Mouse (Mus musculus): Measurements from ENCODE around the gene Nemf. TPM values are rescaled to one million over a fixed set of nuclear protein-coding genes. Genes with fewer than 3 reads are reported as not detected.
A peak's percentile ranks its signal among the peaks of the same experiment; 100 is the strongest.

Nemf gene
- total RNA-seq, 2 experiments from 2014 or later = 41.5 to 43.0 TPM

- no peak for DNase-seq (ENCODE audit: low spot score in 2 of 2)
Measured at GRCm38 (mm10) chr12:69318431-69318830, 38.5 kb downstream of the Nemf start.

DNA sequence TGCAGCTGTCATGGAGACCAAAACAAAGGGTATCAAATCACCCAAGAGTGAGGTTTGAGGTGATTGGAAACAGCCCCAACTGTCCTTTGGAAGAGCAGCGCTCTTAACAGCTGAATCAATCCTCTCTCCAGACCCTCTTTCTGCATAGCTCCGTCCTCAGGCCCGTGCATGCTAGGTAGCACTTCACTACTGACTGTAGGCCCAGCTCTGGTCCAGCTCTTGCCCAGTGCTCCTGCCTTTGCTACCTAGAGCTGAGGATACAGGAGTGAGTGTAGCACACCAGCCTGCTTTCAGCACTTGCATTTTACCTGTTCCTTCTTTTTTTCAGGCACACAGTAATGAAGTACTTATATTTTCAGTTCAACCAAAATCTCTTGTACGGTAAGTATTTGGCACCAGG is 47.3 kb downstream of the Nemf start:
- DNase-seq (ENCODE audit: low spot score in 2 of 2) = no peak

- no peak for DNase-seq (ENCODE audit: low spot score in 2 of 2)
Measured at GRCm38 (mm10) chr12:69306333-69306732, 50.6 kb downstream of the Nemf start.

GRCm38 (mm10) chr12:69304051-69304450 is 52.9 kb downstream of the Nemf start:
- DNase-seq (ENCODE audit: low spot score in 2 of 2) = no peak

DNA sequence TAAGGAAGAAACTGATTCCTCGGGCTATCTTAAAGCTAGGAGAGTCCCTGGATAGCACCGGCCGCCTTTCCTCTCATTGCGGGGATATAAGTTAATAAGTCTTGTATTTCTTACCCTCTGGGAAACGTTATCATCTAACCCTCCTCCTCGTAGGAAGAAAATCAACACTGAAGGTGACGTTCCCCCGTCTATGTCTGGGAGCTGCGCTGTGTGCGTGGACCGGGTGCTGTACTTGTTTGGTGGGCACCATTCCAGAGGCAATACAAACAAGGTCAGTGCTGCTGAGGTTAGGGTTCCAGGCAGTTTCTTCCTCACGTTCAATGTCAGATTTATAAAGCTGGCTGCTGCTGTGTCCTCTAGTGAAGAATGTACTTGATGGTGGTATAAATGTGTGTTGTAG is 54.8 kb downstream of the Nemf start:
- no peak for DNase-seq (ENCODE audit: low spot score in 2 of 2)

DNA sequence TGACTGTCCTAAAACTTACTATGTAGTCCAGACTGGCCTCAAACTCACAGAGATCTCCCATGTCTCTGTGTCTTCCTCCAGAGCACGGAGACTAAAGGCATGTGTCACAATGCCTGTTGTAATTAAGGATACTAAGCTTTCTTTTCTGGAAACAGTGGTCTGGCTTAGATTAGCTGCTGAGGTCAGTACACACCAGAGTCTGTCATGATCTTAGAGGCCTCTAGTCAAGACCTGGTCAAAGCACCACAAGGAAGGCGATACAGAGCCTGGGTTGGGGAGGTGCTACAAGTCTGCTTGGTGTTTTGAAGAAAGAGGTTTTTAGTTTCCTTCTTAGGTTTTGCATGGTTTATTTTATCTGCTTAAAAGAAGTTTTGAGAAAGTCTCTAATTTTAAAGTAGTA is 56.6 kb downstream of the Nemf start:
- DNase-seq (ENCODE audit: low spot score in 2 of 2) = no peak

DNA sequence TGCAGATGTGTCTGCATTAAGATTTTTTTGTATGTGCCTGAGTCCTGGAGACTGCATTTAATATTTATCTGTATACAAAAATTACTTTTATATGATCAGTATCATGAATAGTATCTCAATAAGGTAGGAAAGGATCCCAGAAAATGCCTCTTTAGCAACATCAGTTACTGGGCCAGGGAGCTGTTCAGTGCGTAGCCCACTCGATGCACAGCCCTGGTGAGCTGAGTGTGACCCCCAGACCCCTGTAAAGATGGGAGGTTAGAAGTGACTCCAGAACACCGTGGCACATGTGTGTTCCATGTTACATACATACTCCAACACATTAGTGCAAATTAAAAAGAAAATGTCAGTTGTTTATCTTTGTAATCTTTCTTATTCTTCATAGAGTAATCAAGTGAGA is 57.1 kb downstream of the Nemf start:
- DNase-seq (ENCODE audit: low spot score in 2 of 2) = no peak

DNA sequence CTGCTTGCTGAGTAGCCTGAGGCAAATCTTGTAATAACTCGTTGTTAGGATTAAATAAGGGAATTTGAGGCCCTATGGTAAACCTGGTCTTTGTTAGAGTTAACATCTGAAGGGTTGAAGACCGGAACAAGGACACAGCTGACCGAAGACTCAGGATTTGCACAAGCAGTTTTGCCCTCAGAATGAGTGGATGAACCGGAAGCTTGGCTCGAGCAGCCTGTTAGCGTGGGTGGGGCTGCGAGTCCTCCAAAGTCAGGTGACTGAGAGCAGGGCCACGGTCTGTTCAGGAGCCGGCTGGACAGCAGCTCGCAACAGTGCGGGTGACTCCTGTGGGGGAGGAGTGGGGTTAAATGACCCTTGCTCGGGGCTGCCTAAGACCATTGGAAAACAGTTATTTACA is 57.7 kb downstream of the Nemf start:
- no peak for DNase-seq (ENCODE audit: low spot score in 2 of 2)

DNA sequence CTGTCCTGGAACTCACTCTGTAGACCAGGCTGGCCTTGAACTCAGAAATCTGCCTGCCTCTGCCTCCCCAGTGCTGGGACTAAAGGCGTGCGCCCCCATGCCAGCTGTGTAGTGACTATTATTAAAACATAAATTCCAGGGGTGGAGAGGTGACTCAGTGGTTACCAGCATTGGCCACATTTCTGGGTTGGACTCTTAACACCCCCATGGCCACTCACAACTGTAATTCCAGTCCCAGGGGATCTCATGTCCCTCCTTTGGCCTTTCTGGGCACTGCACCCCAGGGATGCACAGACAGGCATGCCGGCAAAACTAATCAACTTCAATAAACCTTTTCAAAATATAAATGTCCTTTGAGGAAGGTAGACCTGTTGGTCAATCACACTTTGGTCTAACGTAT is 58.7 kb downstream of the Nemf start:
- DNase-seq (ENCODE audit: low spot score in 2 of 2) = no peak

DNA sequence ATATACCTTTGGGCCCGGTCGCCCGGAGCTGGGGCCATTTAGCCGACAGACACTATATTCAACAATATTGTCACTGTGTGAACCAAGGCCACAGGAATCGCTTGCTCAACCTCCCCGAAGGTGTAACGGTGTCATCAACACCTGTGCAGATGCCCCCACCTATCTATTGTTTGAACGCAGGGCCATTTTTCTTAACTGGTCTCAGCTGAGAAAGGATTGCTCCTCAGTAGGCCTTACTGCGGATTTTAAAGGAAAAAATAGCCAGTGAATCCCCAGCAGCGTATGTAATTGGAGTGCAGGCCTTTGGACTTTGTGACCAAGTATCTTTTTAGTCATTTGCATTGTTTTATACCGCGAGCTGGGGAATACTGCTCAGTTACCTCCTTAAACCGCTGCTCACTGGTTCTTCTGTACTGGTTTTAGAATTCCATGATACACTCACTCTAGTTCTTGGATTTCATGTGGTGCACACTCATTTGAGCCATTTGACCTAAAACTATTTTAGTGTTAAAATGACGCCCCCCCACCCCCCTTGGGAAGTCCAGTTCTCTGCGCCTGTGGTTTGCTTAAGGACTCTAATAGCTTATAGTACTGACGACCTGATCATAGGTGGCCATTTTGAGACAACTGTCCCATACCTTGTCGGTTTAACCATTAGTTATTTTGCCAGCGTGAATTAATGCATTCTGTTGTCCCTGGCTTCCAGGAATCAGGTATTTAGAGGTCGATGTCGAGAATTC is 59.4 kb downstream of the Nemf start:
- DNase-seq (ENCODE audit: low spot score in 2 of 2) = no peak

GRCm38 (mm10) chr12:69296511-69297410 is 60.2 kb downstream of the Nemf start, which contains the start of gene Klhdc2:
Gene Klhdc2 (plus strand): TSS chr12:69296681.
- DNase-seq (ENCODE audit: low spot score in 2 of 2) = peak; percentile 84 to 88

DNA sequence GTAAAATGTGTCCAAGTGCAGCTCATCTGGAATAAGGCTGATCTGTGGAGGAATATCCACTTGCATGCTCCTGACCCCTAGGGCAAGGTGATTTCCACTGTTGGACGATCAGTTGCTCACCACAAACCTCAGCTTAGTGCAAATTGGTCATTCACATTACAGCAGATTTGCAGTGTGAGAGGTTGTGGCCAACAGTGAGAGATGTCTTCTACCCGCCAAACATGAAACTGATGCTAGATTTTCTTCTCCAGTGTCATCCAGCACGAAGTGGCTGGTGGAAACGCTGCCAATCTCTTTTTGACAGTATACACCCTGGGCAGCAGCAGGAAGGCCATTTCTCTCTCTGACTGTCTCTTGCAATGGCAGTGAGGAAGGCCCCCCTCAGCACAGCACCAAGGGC is 61.3 kb downstream of the Nemf start:
- DNase-seq (ENCODE audit: low spot score in 2 of 2) = peak in 1 of 2 experiments; percentile 10

DNA sequence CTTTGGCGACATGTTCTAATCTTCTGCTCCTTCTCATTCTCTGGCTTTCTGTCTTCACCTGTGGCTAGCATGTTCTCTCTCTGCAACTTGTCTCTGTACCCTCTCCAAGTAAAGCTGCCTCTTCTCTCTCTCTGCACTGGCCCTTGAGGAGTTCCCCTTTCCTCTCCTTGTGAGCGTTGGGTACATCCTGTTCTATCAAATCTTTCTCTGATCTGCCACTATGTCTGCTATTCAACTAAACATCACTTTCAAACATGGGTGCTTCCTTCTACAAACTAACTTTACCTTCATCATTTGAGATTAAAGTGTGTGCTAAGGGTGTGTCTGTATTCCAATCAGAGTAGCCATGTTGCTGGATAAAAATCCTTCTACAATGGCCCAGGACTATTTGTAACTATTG is 62.0 kb downstream of the Nemf start:
- DNase-seq (ENCODE audit: low spot score in 2 of 2) = no peak

DNA sequence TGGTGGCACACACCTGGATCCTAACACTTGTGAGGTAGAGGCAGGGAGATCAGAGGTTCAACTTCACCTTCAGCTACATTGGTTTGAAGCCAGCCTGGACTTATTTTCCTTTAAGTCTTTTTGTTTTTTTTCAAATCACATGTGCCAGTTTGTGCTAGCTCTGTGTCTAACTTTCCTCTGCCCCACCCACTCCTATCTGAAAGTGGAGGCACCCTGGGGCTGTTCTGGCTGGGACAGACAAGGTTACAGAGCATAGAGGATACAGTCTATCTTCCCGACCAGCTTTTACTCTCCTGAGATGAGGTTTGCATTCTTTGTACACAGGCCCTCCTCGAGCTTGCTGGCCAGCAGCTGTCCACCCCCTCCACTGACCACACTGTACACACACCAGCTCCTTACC is 63.1 kb downstream of the Nemf start:
- no peak for DNase-seq (ENCODE audit: low spot score in 2 of 2)

- no peak for DNase-seq (ENCODE audit: low spot score in 2 of 2)
Measured at GRCm38 (mm10) chr12:69292401-69292800, 64.6 kb downstream of the Nemf start.

GRCm38 (mm10) chr12:69288699-69289098 is 68.3 kb downstream of the Nemf start:
- no peak for DNase-seq (ENCODE audit: low spot score in 2 of 2)

GRCm38 (mm10) chr12:69287535-69287934 is 69.4 kb downstream of the Nemf start:
- DNase-seq (ENCODE audit: low spot score in 2 of 2) = no peak

DNA sequence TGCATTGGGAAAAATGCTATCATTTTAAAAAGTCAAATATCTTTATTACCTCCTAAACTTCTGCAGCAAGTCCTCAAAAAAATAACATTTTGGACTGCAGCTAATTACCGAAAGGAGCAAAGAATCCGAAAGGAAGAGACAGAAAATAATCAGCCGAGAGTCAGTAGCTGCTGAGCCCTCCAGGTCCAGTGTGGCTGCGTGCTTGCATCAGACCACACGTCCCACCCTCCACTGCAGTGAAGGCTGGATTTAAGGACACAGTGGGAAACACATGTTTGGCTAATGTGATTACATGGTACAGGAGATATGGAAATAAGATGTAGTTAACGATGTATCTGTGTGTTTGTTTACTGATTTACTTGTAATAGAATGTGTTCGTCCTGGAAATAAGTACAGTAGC is 73.8 kb downstream of the Nemf start:
- no peak for DNase-seq (ENCODE audit: low spot score in 2 of 2)

DNA sequence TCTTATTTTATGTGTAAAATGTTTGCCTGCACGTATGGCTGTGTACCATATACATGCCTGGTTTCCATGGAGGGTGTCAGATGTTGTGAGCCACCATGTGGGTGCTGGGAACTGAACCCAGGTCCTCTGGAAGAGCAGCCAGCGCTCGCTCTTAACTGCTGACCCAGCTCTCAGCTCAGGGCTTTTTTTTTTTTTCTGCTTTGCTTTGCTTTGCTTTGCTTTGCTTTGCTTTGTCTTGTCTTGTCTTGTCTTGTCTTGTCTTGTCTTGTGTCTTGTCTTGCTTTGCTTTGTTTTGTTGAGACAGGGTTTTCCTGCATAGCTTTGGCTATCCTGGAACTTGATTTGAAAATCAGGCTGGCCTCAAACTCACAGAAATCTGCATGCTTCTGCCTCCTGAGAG is 76.0 kb downstream of the Nemf start:
- no peak for DNase-seq (ENCODE audit: low spot score in 2 of 2)

GRCm38 (mm10) chr12:69279931-69280469 is 77.0 kb downstream of the Nemf start:
- DNase-seq (ENCODE audit: low spot score in 2 of 2) = no peak

DNA sequence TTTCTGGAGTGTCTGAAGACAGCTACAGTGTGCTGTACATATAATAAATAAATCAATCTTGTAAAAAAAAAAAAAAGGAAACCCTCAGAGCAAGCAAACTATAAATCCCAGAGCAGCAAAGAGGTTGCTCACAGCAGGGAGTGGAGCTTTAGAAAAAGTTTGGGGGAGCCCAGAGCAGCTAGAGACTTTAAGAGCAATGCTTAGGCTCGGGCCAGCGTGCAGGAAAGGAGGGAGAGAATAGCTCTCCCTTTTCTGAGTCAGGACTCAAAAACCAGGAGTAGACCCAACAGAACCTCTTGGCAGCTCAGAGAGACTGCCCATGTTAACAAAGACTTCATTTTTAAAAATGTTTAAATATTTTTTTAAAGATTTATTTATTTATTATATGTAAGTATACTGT is 88.0 kb downstream of the Nemf start:
- no peak for DNase-seq (ENCODE audit: low spot score in 2 of 2)

DNA sequence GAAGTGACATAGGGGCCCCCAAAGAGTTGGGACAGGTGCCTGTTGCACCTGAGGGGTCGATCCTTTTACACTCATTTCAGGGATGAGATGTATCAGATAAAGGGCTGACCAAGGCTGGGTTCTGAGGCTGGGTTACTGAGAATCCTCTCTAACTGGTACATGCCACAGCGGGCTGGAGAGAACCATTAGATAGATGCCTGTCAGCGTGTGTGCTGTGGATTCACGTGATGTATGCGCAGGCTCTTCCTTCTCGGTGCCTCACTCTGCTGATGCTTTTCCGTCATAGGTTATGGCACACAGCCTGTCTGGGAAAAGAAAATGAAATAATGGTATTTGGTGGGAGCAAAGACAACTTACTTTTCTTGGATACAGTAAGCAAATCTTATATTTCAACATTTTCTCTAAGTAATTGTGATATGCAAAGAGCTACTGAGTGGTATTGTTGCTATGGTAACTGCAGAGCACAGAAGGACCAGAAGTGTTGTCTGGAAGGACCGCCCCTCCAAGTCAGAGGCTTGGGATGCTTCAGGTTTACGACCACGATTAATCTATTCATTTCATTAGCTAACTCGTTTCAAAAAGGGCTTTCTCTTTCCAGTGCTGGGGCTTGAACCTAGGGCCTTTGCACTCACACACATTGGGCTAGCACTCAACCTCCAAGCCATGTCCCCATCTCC is 88.9 kb downstream of the Nemf start:
- no peak for DNase-seq (ENCODE audit: low spot score in 2 of 2)

All from layer of hippocampus, postnatal 14 days (tissue).